Mouse (Mus musculus) lung, embryonic 14.5 days (tissue): ENCODE data around the gene Hnrnpk. TPM values are rescaled to one million over a fixed set of nuclear protein-coding genes. Genes with fewer than 3 reads are reported as not detected.
"Not testable (repeated sequence)": the region's sequence is repeated elsewhere in the genome, so short reads cannot be mapped to it uniquely, and the experiment has no call there.

Experiments
- ATAC-seq: fragments of 200-750 bp; cut with Nextera tagmentation; 2 replicates; pipeline ENCODE4 v1.8.0; 2017; ENCODE audit warnings: mild to moderate bottlenecking, moderate TSS enrichment, moderate library complexity; ENCODE audit not compliant: insufficient read depth
- DNase-seq: peaks from one replicate; pipeline ENCODE4 v3.0.0-alpha.2; 2015
- H3K27ac ChIP-seq: fragments of 300-500 bp; sonication (generic); 2 replicates; pipeline ENCODE4 v1.5.1; 2014; ENCODE audit warnings: low read depth, mild to moderate bottlenecking, moderate library complexity
- H3K27me3 ChIP-seq: fragments of 300-500 bp; sonication (generic); 2 replicates; pipeline ENCODE4 v1.6.1; 2014; ENCODE audit warnings: low read length, control low read depth; ENCODE audit not compliant: insufficient read depth
- H3K36me3 ChIP-seq: fragments of 300-500 bp; sonication (generic); 2 replicates; pipeline ENCODE4 v1.6.1; 2014; ENCODE audit warnings: control low read depth; ENCODE audit not compliant: insufficient read depth
- H3K4me1 ChIP-seq: fragments of 300-500 bp; sonication (generic); 2 replicates; pipeline ENCODE4 v1.6.1; 2014; ENCODE audit warnings: antibody characterized with exemption, control low read depth; ENCODE audit not compliant: insufficient read depth
- H3K4me2 ChIP-seq: fragments of 300-500 bp; sonication (generic); 2 replicates; pipeline ENCODE4 v1.6.1; 2014; ENCODE audit warnings: mild to moderate bottlenecking
- H3K4me3 ChIP-seq: fragments of 300-500 bp; sonication (generic); 2 replicates; pipeline ENCODE4 v1.5.1; 2014; ENCODE audit warnings: low read depth, low read length
- H3K9ac ChIP-seq: fragments of 300-500 bp; sonication (generic); 2 replicates; pipeline ENCODE4 v1.6.1; 2014
- H3K9me3 ChIP-seq: fragments of 300-500 bp; sonication (generic); 2 replicates; pipeline ENCODE4 v1.6.1; 2016; ENCODE audit warnings: low read depth, low read length, control low read depth
- CTCF ChIP-seq: IDR thresholded peaks from 2 replicates; pipeline ENCODE4 v1.5.1; 2016; ENCODE audit warnings: antibody characterized with exemption, low read depth
- WGBS: fragments of 180-500 bp; shearing (Covaris S2); extraction: QIAGEN DNeasy Blood & Tissue Kit; methylation state at CpG from one replicate; pipeline ENCODE4 v1.1.7; 2014; 5-methylcytosine and 5-hydroxymethylcytosine counted together
- polyA plus RNA-seq: library from polyadenylated mRNA; unstranded; fragments of >200 nt; fragmentation: Nextera tagmentation; extraction: Ambion mirVana; gene quantifications from 2 replicates; pipeline ENCODE4 v1.2.1, GENCODE M21; 2014

Hnrnpk gene
- polyA plus RNA-seq, 1 experiment from 2014 or later: 1,795 TPM

DNA sequence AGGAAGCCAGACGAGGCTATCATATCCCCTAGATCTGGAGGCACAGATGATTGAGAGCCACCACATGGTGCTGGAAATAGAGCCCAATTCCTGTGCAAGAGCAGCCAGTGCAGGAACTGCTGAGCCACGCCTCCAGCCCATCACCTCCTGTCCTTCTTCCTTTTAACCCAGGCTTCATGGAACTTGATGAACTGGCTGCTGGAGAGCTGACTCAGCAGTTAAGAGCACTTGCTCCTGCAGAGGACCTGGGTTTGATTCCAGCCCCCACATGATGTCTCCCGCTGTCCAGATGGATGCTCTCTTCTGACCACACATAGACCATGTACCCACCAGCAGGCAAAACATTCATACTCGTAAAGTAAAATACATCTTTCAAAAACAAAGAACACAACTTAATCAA lies 34.3 kb downstream of the Hnrnpk start:
- ATAC-seq (no peak), DNase-seq (no peak)
- H3K27ac ChIP-seq: no peak overlapping the region
- H3K4me1 ChIP-seq: no peaks in the 10 kb centered on the region
- H3K36me3 ChIP-seq: no peaks in the 10 kb centered on the region
- H3K4me3 ChIP-seq: no peak overlapping the region
- no peaks in the 10 kb centered on the region for H3K9me3 ChIP-seq
- H3K9ac ChIP-seq: no peak overlapping the region
- 57% methylated on average over 4 of the region's 4 CpGs for WGBS
- TF ChIP-seq CTCF: no peak
- H3K27me3 ChIP-seq: no peaks in the 10 kb centered on the region
- no peak overlapping the region for H3K4me2 ChIP-seq

DNA sequence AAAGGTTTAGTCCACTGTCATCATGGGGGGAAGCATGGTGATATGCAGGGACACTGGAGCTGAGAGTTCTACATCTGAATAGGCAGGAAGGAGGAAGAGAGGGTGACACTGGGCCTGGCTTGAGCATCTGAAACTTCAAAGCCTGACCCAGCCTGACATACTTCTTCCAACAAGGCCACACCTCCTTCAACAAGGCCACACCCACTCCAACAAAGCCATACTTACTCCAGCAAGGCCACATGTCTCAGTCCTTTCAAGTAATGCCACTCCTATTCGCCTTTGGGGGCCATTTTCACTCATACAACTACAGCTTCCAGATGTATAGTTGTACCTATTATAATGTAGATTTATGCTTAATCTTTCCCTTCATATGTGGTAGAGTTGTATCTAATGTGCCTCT lies 35.5 kb downstream of the Hnrnpk start:
- TF ChIP-seq CTCF: no peak
- no peaks in the 10 kb centered on the region for H3K4me1 ChIP-seq
- H3K9ac ChIP-seq: no peak overlapping the region
- H3K27me3 ChIP-seq: no peaks in the 10 kb centered on the region
- H3K36me3 ChIP-seq: no peaks in the 10 kb centered on the region
- ATAC-seq: no peak
- no peaks in the 10 kb centered on the region for H3K9me3 ChIP-seq
- no peak overlapping the region for H3K27ac ChIP-seq
- H3K4me3 ChIP-seq: no peak overlapping the region
- no peak overlapping the region for H3K4me2 ChIP-seq
- no peak for DNase-seq
- WGBS: 78% methylated on average over 1 of the region's 1 CpGs

DNA sequence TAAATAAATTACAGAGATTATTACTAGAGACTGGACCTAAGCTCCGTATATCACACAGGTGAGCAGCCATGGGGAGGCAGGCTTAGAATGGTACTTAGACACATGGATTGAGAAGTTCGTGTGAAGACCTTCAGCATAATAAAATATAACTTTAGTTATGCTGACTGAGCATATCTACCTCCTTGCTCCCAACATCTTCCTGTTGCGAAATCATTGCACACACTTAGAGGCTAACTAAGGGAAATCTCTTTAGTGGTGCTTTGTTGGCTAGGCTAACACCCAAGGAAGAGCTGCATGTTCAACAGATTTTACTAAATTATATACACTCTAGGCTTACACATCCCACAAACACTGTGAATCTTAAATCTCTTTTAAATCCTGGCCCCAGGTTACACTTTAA lies 36.8 kb downstream of the Hnrnpk start:
- TF ChIP-seq CTCF: no peak
- ATAC-seq (no peak), DNase-seq (no peak)
- no peak overlapping the region for H3K4me2 ChIP-seq
- no peaks in the 10 kb centered on the region for H3K9me3 ChIP-seq
- no peak overlapping the region for H3K27ac ChIP-seq
- H3K36me3 ChIP-seq: no peaks in the 10 kb centered on the region
- 80% methylated on average over 3 of the region's 3 CpGs for WGBS
- no peaks in the 10 kb centered on the region for H3K27me3 ChIP-seq
- H3K9ac ChIP-seq: no peak overlapping the region
- H3K4me1 ChIP-seq: no peaks in the 10 kb centered on the region
- no peak overlapping the region for H3K4me3 ChIP-seq

DNA sequence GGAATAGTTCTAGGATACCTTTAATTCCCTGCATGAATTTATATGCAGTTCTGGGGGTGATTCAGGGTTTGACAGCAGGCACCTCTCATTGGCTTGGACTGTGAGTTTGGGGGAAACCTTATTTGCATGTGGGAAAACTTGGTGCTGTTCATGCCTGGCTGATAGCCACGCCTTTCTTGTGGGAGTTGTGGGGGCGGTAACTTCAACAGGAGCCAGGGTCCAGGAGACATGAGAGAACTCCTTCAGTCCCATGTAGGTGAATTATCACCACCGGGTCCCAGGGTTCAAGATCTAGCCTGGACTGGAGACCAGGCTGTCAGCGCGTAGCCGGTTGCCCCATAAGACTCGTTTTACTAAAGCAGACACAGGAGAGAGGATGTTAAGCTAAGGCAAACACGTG lies 38.0 kb downstream of the Hnrnpk start:
- not testable (repeated sequence) for H3K27ac ChIP-seq, H3K4me1 ChIP-seq, H3K9me3 ChIP-seq, H3K4me2 ChIP-seq, ATAC-seq, H3K4me3 ChIP-seq, H3K27me3 ChIP-seq, DNase-seq, H3K36me3 ChIP-seq, H3K9ac ChIP-seq
- 75% methylated on average over 8 of the region's 8 CpGs for WGBS

DNA sequence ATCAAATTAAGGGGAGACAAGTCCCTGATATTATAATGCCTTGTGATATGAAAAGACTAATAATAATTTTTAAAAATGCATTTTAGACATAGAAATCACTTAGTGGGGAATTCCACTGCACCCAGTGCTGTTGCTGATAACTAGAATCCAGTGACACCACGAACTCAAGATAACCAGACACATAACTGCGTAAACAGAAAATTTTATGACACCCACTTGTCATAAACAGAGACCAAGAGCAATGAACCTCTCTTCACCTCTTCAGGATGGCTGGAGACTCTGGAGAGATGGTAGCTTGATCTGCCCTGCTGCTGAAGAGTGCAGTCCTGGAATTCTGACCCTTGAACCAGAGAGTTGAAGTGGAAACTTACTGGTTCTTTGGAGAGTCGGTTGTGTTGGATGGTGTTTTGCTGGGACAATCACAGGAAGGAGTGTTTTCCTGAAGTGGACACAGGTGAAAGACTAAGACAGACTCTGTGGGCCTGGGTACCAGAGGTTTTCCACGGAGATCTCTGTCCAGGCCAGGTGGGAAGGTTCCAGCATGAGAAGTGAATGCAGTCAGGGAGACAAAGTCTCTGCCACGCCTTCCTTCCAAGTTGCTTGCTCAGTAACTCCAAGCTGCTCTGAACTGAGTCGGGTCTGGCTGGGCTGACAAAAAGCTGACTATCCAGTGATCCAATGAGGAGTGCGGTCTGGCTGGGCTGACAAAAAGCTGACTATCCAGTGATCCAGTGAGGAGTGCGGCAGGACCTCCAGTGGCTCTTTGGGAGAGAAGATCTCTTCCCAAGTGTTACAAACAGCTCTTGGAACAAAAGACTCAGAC lies 38.6 kb downstream of the Hnrnpk start:
- Histone ChIP-seq H3K9ac (no peak overlapping the region), H3K4me3 (no peak overlapping the region), H3K9me3 (no peaks in the 10 kb centered on the region), H3K36me3 (no peaks in the 10 kb centered on the region), H3K4me2 (no peak overlapping the region), H3K27me3 (no peaks in the 10 kb centered on the region), H3K4me1 (no peaks in the 10 kb centered on the region), H3K27ac (no peak overlapping the region)
- no peak for DNase-seq
- no peak for TF ChIP-seq CTCF
- 63% methylated on average over 8 of the region's 8 CpGs for WGBS
- no peak for ATAC-seq

DNA sequence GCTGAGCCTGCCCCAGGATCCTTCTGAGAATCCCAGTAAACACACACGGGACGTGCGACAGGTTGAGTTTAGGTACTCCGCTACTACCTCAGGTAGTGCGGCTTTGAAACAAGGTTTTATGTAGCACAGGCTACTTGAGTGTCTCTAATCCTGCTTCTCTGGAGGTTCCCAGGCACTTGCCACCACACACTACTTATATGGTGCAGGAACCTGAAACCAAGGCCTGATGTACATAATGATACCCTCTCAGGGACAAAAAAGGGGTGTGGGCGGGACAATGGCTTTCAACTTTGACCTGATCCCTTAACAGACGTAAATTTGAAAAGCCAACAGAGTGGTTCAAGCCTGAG lies 43.9 kb downstream of the Hnrnpk start:
- TF ChIP-seq CTCF: no peak
- Histone ChIP-seq H3K4me3 (peak overlapping the region; percentile 66), H3K36me3 (no peaks in the 10 kb centered on the region), H3K4me1 (no peaks in the 10 kb centered on the region), H3K4me2 (peak overlapping the region; percentile 94), H3K9ac (peak overlapping the region; percentile 13), H3K27ac (no peak overlapping the region; the same call in 1 of the 2 replicates), H3K27me3 (no peaks in the 10 kb centered on the region), H3K9me3 (no peaks in the 10 kb centered on the region)
- DNase-seq (no peak), ATAC-seq (peak; percentile 76)
- 4% methylated on average over 7 of the region's 7 CpGs for WGBS

DNA sequence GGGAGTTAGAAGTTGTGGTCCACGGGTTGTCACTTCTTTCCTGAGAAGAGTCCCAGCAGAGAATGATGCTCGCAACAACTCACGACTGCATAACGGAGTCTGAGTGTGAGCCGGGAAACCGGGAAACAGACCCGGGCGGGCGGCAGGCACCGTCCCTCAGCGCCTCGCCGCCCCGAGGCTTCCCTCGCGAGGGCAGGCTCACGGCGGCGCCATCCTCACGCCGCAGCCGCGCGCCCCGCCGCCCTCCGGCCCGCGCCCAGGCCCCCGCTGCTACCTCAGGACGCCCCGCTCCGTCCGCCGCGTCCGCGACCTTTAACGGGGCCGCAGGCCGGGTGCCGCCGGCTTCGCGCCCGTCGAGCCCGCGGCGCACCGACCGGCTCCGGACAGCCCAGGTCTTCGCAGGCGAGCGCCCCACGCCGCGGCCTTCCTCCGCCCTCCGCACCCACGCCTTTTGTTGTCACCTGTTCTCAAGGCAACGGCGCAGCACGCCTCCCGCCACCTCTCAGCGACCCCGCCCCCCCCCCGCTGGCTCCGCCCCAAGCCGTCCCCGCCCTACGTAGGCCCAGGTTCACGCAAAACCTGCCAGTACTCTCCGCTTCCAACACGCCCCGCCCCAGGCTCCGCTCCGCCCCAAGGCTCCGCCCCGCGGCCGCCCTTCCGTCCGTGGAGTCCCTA lies 44.4 kb downstream of the Hnrnpk start, which contains the start of gene Kif27:
Gene Kif27 (minus strand): TSS at position 494 of the 675 bp plus-strand sequence.
- no peaks in the 10 kb centered on the region for H3K4me1 ChIP-seq
- peak within 1 kb of the TSS; percentile 60 for H3K9ac ChIP-seq
- TF ChIP-seq CTCF: no peak
- ATAC-seq: peak; percentile 99
- peak; percentile 92 for DNase-seq
- H3K9me3 ChIP-seq: no peaks in the 10 kb centered on the region
- H3K4me3 ChIP-seq: peak within 1 kb of the TSS; percentile 66
- H3K36me3 ChIP-seq: no peaks in the 10 kb centered on the region
- no peaks in the 10 kb centered on the region for H3K27me3 ChIP-seq
- WGBS: under 1% methylated on average over 72 of the region's 85 CpGs
- H3K4me2 ChIP-seq: peak within 1 kb of the TSS; percentile 94
- no peak within 1 kb of the TSS; the same call in 1 of the 2 replicates for H3K27ac ChIP-seq
